Mouse (Mus musculus): ENCODE measurements at regions not wholly inside any gene's neighbourhood (a gene's known extent, or its start where the extent isn't known, plus 50 kb on each side); places are given as distances from the start of the nearest gene placed in this dataset.

DNA sequence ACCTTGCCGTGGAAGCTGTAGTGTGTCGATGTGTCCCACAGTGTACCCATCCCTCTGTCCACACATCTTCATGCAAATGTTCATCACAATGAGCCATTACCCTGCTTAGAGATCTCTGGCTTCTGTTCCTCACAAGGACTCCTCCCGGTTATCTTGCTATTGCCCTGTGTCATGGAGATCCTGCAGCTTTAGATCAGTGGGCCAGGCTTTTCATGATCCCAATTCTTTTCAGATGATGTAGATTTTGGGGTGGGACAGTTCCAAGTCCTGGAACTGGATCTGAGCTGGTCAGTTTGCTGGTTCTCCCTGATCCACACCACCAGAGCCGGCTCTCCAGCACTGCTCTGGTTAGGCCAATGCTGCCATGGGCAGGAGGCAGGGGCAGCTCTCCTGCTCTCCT lies 161.2 kb downstream of the Tfap2c start:
- no peak for DNase-seq

DNA sequence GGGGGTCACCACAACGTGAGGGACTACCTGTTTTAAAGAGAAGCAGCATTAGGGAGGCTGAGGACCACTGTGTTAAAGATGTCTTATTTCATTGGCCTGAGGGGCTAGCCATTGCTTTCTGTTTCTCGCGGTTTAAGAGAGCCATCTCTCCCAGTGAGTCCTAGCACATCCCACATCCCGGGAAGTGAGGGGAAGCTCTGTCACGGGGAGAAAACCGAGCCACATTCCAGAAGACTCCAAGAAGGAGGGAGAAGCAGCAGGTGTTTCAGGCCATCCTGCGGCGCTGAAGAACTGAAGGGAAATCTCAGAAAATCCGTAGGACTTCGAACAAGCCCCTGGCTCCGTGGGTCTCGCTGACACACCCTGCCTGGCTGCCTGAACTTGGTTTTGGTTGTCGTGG lies 177.3 kb downstream of the Tfap2c start:
- DNase-seq, result no peak

- DNase-seq, result no peak
Observed at GRCm38 (mm10) chr2:172727576-172727975, 178.2 kb downstream of the Tfap2c start.

GRCm38 (mm10) chr2:172728240-172728821 lies 178.9 kb downstream of the Tfap2c start:
- peak; percentile 43 to 46 for DNase-seq

- no peak for DNase-seq
Observed at GRCm38 (mm10) chr2:172729151-172729550, 179.8 kb downstream of the Tfap2c start.

DNA sequence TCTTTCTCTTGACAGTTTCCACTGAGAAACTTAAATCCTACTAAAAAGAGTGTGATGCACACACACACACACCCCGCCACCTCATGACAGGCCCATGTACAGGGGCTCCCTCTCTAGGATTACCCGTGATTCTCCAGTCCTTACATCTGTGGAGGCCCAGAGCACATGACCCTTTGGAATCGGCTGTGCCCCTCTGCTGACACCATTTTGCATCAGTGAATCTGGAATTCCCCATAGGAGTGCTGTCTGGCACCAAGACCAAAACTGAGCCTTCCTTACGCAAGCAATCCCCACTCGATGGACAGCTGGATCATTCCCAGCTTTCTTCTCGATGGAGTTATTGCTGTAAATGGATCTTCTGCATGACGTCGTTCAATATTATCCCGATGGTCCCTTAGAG lies 180.3 kb downstream of the Tfap2c start:
- DNase-seq, result no peak

DNA sequence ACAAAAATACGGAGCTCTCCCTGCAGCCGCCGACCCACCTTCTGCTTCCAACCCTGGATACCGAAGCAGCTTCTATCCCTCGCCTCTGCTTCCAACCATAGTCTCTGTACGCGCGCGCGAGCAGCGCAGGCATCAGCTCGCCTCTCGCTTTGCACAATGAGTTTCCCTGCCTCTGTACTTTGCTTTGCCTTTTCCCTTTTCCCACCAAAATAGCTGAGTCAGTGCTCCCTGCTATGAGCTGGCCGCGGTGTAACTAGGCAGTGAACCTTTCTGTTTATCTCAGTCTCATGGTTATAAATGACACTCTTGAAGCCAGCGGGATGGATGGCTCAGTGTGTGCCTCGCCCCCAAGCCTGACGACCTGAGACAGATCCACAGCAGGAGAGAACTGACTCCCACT lies 182.0 kb downstream of the Tfap2c start:
- DNase-seq, result peak in 1 of 2 experiments; percentile 20

GRCm38 (mm10) chr2:172732453-172733210 lies 183.2 kb downstream of the Tfap2c start:
- no peak for DNase-seq

DNA sequence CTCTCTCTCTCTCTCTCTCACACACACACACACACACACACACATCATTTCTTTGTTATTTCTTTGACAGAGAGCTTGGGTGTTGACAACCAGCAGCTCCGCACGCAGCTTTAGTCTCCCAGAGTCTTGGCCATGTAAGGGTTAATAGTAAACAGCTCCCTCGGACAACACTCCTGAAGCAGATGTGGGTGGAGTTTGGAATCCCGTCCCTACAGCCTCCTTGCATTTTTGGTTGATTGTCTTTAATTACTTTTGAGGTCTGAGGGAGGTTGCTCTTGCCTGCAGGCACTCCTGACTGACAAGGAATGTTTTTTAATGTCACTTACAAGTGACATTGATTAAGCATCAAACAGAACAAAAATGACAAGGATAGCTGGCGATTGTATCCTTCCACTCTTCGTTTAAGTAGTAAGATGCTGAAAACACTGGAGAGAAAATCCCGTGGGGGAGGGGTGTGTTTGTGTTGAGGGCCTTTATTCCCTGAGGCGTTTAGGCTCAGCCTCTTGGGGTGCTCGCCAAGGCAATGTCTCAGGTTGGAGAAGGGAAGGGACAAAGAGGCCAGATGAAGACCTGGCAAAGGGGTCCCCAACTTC lies 184.1 kb downstream of the Tfap2c start:
- no peak for DNase-seq

GRCm38 (mm10) chr2:172735621-172736020 lies 186.2 kb downstream of the Tfap2c start:
- DNase-seq, result no peak

DNA sequence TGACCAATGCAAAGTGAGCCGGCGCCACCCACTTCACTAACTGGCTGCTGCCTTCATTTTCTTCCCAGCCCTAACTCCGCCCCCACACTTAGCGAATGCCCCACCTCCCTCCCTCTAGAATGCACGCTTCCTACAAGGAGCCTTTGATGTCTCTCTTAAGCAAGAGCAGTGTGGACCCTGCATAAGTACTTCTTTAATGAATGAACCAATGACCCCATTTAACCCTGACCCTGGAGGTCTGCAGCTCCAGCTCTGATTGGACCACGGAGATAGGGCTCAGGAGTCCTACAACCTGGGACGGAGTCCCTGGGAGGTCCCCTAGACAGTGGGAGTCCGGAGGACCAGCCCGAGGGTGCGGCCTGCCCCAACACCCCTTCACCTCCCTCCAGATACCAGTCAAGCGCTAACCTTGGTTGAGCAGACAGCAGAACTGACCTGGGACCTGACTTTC lies 189.7 kb downstream of the Tfap2c start:
- no peak for DNase-seq

DNA sequence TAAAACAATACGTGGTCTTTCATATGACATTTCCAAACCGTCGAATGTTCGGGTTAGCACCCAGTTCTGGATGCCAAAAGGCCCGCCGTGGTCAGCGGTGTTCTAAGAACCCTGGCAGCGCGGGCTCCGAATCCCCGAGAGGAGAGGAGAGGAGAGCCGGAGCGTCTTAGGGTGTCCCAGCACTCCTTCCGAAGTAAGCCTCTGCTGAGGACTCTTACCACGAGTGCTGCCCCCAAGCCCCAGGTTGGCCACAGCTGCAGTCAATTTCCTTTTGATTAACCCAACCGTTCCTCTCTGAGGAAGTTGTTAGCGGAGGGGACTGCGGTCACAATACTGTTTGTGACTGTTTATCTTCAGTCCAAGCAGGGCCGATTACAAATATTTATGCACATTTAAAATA lies 190.1 kb downstream of the Tfap2c start:
- no peak for DNase-seq

DNA sequence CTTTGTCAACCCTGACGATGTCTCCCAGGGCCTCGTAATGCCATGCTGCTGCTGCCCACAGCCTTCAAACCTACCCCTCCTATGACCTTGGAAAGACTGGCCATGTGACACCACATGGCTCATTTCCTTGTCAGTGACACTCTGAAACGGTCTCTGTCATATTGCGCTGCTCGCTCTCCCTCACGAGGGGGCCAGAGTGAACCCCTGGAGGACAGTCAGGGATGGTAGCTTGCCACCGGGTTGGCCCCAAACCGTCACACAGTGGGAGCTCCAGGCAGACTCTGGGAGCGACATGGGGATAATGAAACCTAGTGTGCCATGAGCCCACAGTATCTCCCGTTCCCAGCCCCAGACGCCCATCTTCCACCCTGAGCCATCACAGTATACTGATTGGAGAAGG lies 188.8 kb downstream of the Bmp7 start:
- no peak for DNase-seq

DNA sequence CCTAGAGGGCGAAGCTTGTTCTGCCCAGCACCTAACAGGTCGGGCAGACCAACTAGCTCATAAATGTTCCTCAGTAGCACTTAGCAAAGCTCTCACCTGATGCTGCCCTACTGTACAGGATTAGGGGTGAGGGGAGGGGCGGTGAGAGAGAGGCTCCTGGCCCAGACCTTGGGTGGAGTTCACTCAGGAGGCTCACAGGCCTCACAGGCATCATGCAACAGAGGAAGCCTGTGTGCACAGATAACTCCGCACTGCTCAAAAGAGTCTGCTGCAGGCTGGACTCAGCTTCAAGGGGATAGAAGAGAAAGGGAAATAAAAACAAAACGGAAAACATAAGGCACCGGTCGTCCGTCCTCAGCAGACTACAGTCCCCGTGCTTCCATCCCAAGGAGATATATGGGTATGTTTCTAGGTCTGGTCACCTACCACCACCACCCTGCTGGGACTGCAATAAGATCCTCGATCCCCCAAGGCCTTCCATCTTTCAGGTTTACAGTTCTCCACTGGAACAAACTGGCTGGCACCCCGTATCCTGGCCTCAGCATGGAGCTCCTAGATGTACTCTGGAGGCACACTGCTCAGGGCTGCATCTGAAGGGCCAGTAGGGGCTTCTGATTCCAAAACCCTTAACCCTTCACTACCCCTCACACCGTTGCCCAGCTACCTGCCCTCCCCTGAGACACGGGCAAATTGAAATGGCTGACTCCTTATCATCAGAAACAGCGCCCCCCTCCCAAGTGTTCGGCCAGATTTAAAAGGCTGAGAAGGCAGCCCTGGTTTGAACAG lies 184.2 kb downstream of the Bmp7 start:
- no peak for DNase-seq

DNA sequence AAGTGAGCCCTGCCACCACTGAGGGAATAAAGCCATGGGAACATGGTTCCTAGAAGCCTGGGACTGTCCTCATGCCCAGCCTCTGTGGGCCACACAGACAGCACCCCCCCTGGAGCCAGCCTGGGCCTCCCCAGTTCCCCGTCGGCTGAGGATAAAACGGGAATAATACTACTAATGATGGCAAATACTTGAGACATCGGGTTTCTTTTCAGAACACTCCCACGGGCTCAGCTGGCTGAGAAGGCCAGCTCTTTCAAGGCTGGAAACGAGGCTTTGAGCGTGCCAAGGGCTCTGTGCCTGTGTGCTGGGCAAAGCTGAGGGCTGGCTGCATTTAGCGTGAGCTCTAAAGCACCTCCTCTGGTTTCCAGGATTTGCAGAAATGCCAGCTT lies 183.7 kb downstream of the Bmp7 start:
- DNase-seq, result peak; percentile 15 to 20

DNA sequence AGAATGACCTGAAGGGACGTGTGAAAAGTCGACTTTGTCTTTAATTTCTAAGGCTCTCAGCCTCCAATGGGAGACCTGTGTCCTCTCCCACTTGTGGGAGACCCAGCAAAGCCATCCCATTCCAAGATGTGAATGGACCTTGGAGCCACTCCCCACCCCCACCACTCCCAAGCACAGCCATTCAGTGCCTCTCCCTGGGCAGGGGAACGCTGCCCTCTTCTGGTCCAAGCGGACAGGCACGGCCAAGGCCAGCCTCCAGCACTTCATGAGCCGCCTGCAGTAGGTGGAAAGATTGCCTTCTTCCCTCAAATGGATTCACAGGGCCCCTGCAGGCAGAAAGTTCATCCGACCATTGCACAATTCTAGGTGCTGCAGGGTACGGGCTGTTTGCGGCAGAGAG lies 181.6 kb downstream of the Bmp7 start:
- peak; percentile 60 to 73 for DNase-seq

- DNase-seq, result no peak
Observed at GRCm38 (mm10) chr2:172765260-172765659, 174.9 kb downstream of the Bmp7 start.

GRCm38 (mm10) chr2:172766403-172766802 lies 173.7 kb downstream of the Bmp7 start:
- no peak for DNase-seq

- DNase-seq, result no peak
Observed at GRCm38 (mm10) chr2:172768756-172769155, 171.4 kb downstream of the Bmp7 start.

DNA sequence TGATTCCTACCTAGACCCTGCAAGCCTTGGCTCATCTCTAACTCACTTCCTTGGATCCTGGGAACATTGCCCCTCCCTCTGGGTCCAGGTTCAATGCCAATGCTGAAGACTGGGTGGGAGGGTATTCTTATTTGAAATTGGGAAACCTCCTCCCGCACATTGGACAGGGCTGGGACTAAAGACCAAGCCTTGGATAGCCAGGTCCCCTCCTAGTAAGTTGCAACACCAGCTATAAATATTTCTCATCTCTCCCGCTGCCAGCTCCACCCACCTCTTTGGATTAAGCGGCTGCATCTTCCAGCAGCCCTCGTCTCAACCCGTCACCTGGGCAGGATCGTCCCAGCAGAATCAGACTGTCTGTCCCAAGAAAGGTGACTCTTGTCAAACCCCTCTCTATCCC lies 170.1 kb downstream of the Bmp7 start:
- no peak for DNase-seq

- no peak for DNase-seq
Observed at GRCm38 (mm10) chr2:172770606-172771005, 169.5 kb downstream of the Bmp7 start.

DNA sequence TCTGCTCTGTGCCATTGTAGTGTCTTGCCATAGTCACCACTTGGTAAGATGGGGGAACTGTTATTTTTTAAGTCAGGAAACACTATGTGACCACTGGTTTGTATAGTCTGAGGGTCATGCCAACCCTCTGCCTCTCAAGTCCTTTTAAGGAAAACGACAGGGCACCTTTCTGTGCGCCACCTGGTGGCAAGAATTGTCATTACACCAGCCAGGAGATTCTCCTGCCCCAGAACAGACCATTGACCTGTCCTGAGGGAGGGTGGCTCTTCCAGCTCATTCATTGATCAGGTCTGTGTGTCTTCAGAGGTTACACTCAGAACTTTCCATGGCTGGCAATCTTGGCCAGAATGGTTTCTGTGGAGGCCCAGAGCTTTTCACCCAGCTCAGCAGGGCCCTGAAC lies 166.9 kb downstream of the Bmp7 start:
- DNase-seq, result peak; percentile 83 to 89

GRCm38 (mm10) chr2:172776485-172776884 lies 163.6 kb downstream of the Bmp7 start:
- DNase-seq, result no peak
